Mouse (Mus musculus): ENCODE data around the gene Mpdz. TPM values are rescaled to one million over a fixed set of nuclear protein-coding genes. Genes with fewer than 3 reads are reported as not detected.
A peak's percentile ranks its signal among the peaks of the same experiment; 100 is the strongest.

Gene Mpdz
- polyA plus RNA-seq, 1 experiment from 2014 or later = 16.2 TPM

GRCm38 (mm10) chr4:81279451-81279850 is 163.2 kb downstream of the Mpdz start:
- no peak overlapping the region for H3K4me2 ChIP-seq (replicated peaks)
- no peak overlapping the region for H3K4me3 ChIP-seq (replicated peaks; ENCODE audit: low read length)
- H3K9me3 ChIP-seq (ENCODE audit: control insufficient read depth, low read length) = no peaks in the 10 kb centered on the region
- DNase-seq (ENCODE audit: low spot score) = no peak
- H3K36me3 ChIP-seq (replicated peaks; ENCODE audit: control insufficient read depth, insufficient read depth) = peaks cover 8% of the 10 kb centered on the region; the same call in 1 of the 2 replicates
- H3K9ac ChIP-seq = no peak overlapping the region
- 50% methylated on average over 5 of the region's 5 CpGs for WGBS
- no peak overlapping the region for H3K27ac ChIP-seq
- H3K27me3 ChIP-seq (ENCODE audit: control insufficient read depth, insufficient read depth, low read length) = no peaks in the 10 kb centered on the region
- no peak for ATAC-seq (ENCODE audit: low FRiP score)
- no peaks in the 10 kb centered on the region for H3K4me1 ChIP-seq (replicated peaks; ENCODE audit: control insufficient read depth, insufficient read depth, low read length)

GRCm38 (mm10) chr4:81275957-81276715 is 166.5 kb downstream of the Mpdz start:
- 39% methylated on average over 6 of the region's 6 CpGs for WGBS
- no peak overlapping the region for H3K27ac ChIP-seq
- H3K4me1 ChIP-seq (replicated peaks; ENCODE audit: control insufficient read depth, insufficient read depth, low read length) = no peaks in the 10 kb centered on the region
- no peaks in the 10 kb centered on the region for H3K9me3 ChIP-seq (ENCODE audit: control insufficient read depth, low read length)
- no peaks in the 10 kb centered on the region for H3K27me3 ChIP-seq (ENCODE audit: control insufficient read depth, insufficient read depth, low read length)
- H3K4me3 ChIP-seq (replicated peaks; ENCODE audit: low read length) = no peak overlapping the region
- H3K4me2 ChIP-seq (replicated peaks) = no peak overlapping the region
- DNase-seq (ENCODE audit: low spot score) = no peak
- no peak overlapping the region for H3K9ac ChIP-seq
- ATAC-seq (ENCODE audit: low FRiP score) = no peak
- no peaks in the 10 kb centered on the region for H3K36me3 ChIP-seq (replicated peaks; ENCODE audit: control insufficient read depth, insufficient read depth)

- no peak overlapping the region for H3K4me2 ChIP-seq (replicated peaks)
- no peaks in the 10 kb centered on the region for H3K9me3 ChIP-seq (ENCODE audit: control insufficient read depth, low read length)
- ATAC-seq (ENCODE audit: low FRiP score) (no peak), DNase-seq (ENCODE audit: low spot score) (no peak)
- H3K27ac ChIP-seq = no peak overlapping the region
- H3K9ac ChIP-seq = no peak overlapping the region
- no peaks in the 10 kb centered on the region for H3K36me3 ChIP-seq (replicated peaks; ENCODE audit: control insufficient read depth, insufficient read depth)
- H3K27me3 ChIP-seq (ENCODE audit: control insufficient read depth, insufficient read depth, low read length) = no peaks in the 10 kb centered on the region
- WGBS = 96% methylated on average over 2 of the region's 2 CpGs
- no peaks in the 10 kb centered on the region for H3K4me1 ChIP-seq (replicated peaks; ENCODE audit: control insufficient read depth, insufficient read depth, low read length)
- H3K4me3 ChIP-seq (replicated peaks; ENCODE audit: low read length) = no peak overlapping the region
Measured at GRCm38 (mm10) chr4:81273067-81273466, 169.5 kb downstream of the Mpdz start.

GRCm38 (mm10) chr4:81252859-81253780 is 189.5 kb downstream of the Mpdz start:
- Histone ChIP-seq H3K4me2 (replicated peaks) (no peak overlapping the region), H3K27ac (no peak overlapping the region), H3K36me3 (replicated peaks; ENCODE audit: control insufficient read depth, insufficient read depth) (no peaks in the 10 kb centered on the region), H3K4me1 (replicated peaks; ENCODE audit: control insufficient read depth, insufficient read depth, low read length) (no peaks in the 10 kb centered on the region), H3K9me3 (ENCODE audit: control insufficient read depth, low read length) (no peaks in the 10 kb centered on the region), H3K27me3 (ENCODE audit: control insufficient read depth, insufficient read depth, low read length) (no peaks in the 10 kb centered on the region), H3K9ac (no peak overlapping the region), H3K4me3 (replicated peaks; ENCODE audit: low read length) (no peak overlapping the region)
- WGBS = 76% methylated on average over 6 of the region's 6 CpGs
- no peak for DNase-seq (ENCODE audit: low spot score)
- ATAC-seq (ENCODE audit: low FRiP score) = no peak

- no peak for DNase-seq (ENCODE audit: low spot score)
- ATAC-seq (ENCODE audit: low FRiP score) = 0 out of 2 replicates have a peak, but pooled peaks have one; percentile 46
- Histone ChIP-seq H3K27ac (no peak overlapping the region), H3K27me3 (ENCODE audit: control insufficient read depth, insufficient read depth, low read length) (no peaks in the 10 kb centered on the region), H3K36me3 (replicated peaks; ENCODE audit: control insufficient read depth, insufficient read depth) (no peaks in the 10 kb centered on the region), H3K9ac (no peak overlapping the region), H3K4me1 (replicated peaks; ENCODE audit: control insufficient read depth, insufficient read depth, low read length) (no peaks in the 10 kb centered on the region), H3K9me3 (ENCODE audit: control insufficient read depth, low read length) (no peaks in the 10 kb centered on the region), H3K4me3 (replicated peaks; ENCODE audit: low read length) (no peak overlapping the region), H3K4me2 (replicated peaks) (no peak overlapping the region)
- 87% methylated on average over 1 of the region's 1 CpGs for WGBS
Measured at GRCm38 (mm10) chr4:81252334-81252733, 190.3 kb downstream of the Mpdz start.

GRCm38 (mm10) chr4:81251934-81252333 is 190.7 kb downstream of the Mpdz start:
- Histone ChIP-seq H3K9me3 (ENCODE audit: control insufficient read depth, low read length) (no peaks in the 10 kb centered on the region), H3K4me2 (replicated peaks) (no peak overlapping the region), H3K27me3 (ENCODE audit: control insufficient read depth, insufficient read depth, low read length) (no peaks in the 10 kb centered on the region), H3K27ac (no peak overlapping the region), H3K4me3 (replicated peaks; ENCODE audit: low read length) (no peak overlapping the region), H3K4me1 (replicated peaks; ENCODE audit: control insufficient read depth, insufficient read depth, low read length) (no peaks in the 10 kb centered on the region), H3K9ac (no peak overlapping the region), H3K36me3 (replicated peaks; ENCODE audit: control insufficient read depth, insufficient read depth) (no peaks in the 10 kb centered on the region)
- DNase-seq (ENCODE audit: low spot score) (peak; percentile 77), ATAC-seq (ENCODE audit: low FRiP score) (peak; percentile 70; the same call in 1 of the 2 replicates)
- WGBS = 9% methylated on average over 5 of the region's 5 CpGs

- H3K27ac ChIP-seq = no peak overlapping the region
- no peaks in the 10 kb centered on the region for H3K36me3 ChIP-seq (replicated peaks; ENCODE audit: control insufficient read depth, insufficient read depth)
- H3K9ac ChIP-seq = no peak overlapping the region
- no peak for DNase-seq (ENCODE audit: low spot score)
- no peaks in the 10 kb centered on the region for H3K9me3 ChIP-seq (ENCODE audit: control insufficient read depth, low read length)
- 88% methylated on average over 2 of the region's 2 CpGs for WGBS
- H3K27me3 ChIP-seq (ENCODE audit: control insufficient read depth, insufficient read depth, low read length) = no peaks in the 10 kb centered on the region
- no peak overlapping the region for H3K4me3 ChIP-seq (replicated peaks; ENCODE audit: low read length)
- H3K4me1 ChIP-seq (replicated peaks; ENCODE audit: control insufficient read depth, insufficient read depth, low read length) = no peaks in the 10 kb centered on the region
- no peak overlapping the region for H3K4me2 ChIP-seq (replicated peaks)
- ATAC-seq (ENCODE audit: low FRiP score) = no peak
Measured at GRCm38 (mm10) chr4:81249245-81249644, 193.4 kb downstream of the Mpdz start.

GRCm38 (mm10) chr4:81236227-81236626 is 206.4 kb downstream of the Mpdz start:
- Histone ChIP-seq H3K4me1 (replicated peaks; ENCODE audit: control insufficient read depth, insufficient read depth, low read length) (no peaks in the 10 kb centered on the region), H3K4me2 (replicated peaks) (no peak overlapping the region), H3K9me3 (ENCODE audit: control insufficient read depth, low read length) (no peaks in the 10 kb centered on the region), H3K27me3 (ENCODE audit: control insufficient read depth, insufficient read depth, low read length) (no peaks in the 10 kb centered on the region), H3K4me3 (replicated peaks; ENCODE audit: low read length) (no peak overlapping the region), H3K27ac (no peak overlapping the region), H3K36me3 (replicated peaks; ENCODE audit: control insufficient read depth, insufficient read depth) (no peaks in the 10 kb centered on the region), H3K9ac (no peak overlapping the region)
- DNase-seq (ENCODE audit: low spot score) = no peak
- 81% methylated on average over 5 of the region's 5 CpGs for WGBS
- no peak for ATAC-seq (ENCODE audit: low FRiP score)
